Mouse (Mus musculus): ENCODE data around the gene Dnah11. TPM values are rescaled to one million over a fixed set of nuclear protein-coding genes. Genes with fewer than 3 reads are reported as not detected.

Gene Dnah11
- polyA plus RNA-seq, 1 experiment from 2014 or later: 0.03 TPM

- ATAC-seq (ENCODE audit: insufficient number of reproducible peaks, low FRiP score): no peak
- Histone ChIP-seq H3K27ac (ENCODE audit: poor library complexity, severe bottlenecking) (no peak overlapping the region), H3K4me2 (no peak overlapping the region), H3K27me3 (replicated peaks) (no peaks in the 10 kb centered on the region), H3K9ac (no peak overlapping the region), H3K9me3 (replicated peaks) (0 out of 2 replicates have a peak, but pooled peaks cover 6% of the 10 kb centered on the region), H3K4me3 (no peak overlapping the region), H3K4me1 (replicated peaks) (no peaks in the 10 kb centered on the region), H3K36me3 (no peaks in the 10 kb centered on the region)
- 36% methylated on average over 4 of the region's 4 CpGs for WGBS
Measured at GRCm38 (mm10) chr12:118164785-118165184, 34.1 kb downstream of the Dnah11 start.

- H3K4me3 ChIP-seq: no peak overlapping the region
- WGBS: 88% methylated on average over 5 of the region's 5 CpGs
- no peaks in the 10 kb centered on the region for H3K9me3 ChIP-seq (replicated peaks)
- H3K27me3 ChIP-seq (replicated peaks): no peaks in the 10 kb centered on the region
- no peak for ATAC-seq (ENCODE audit: insufficient number of reproducible peaks, low FRiP score)
- H3K4me1 ChIP-seq (replicated peaks): no peaks in the 10 kb centered on the region
- no peak overlapping the region for H3K27ac ChIP-seq (ENCODE audit: poor library complexity, severe bottlenecking)
- H3K4me2 ChIP-seq: no peak overlapping the region
- H3K9ac ChIP-seq: no peak overlapping the region
- no peaks in the 10 kb centered on the region for H3K36me3 ChIP-seq
Measured at GRCm38 (mm10) chr12:118156986-118157385, 41.9 kb downstream of the Dnah11 start.

- Histone ChIP-seq H3K4me3 (no peak overlapping the region), H3K27ac (ENCODE audit: poor library complexity, severe bottlenecking) (no peak overlapping the region), H3K36me3 (no peaks in the 10 kb centered on the region), H3K27me3 (replicated peaks) (no peaks in the 10 kb centered on the region), H3K4me1 (replicated peaks) (no peaks in the 10 kb centered on the region), H3K4me2 (no peak overlapping the region), H3K9ac (no peak overlapping the region), H3K9me3 (replicated peaks) (0 out of 2 replicates have a peak, but pooled peaks cover 3% of the 10 kb centered on the region)
- 78% methylated on average over 2 of the region's 2 CpGs for WGBS
- ATAC-seq (ENCODE audit: insufficient number of reproducible peaks, low FRiP score): no peak
Measured at GRCm38 (mm10) chr12:118147521-118148033, 51.3 kb downstream of the Dnah11 start.

GRCm38 (mm10) chr12:118128116-118128515, 70.7 kb downstream of the Dnah11 start:
- H3K9me3 ChIP-seq (replicated peaks): no peaks in the 10 kb centered on the region
- H3K27ac ChIP-seq (ENCODE audit: poor library complexity, severe bottlenecking): no peak overlapping the region
- no peaks in the 10 kb centered on the region; the same call in 1 of the 2 replicates for H3K27me3 ChIP-seq (replicated peaks)
- no peak overlapping the region for H3K4me3 ChIP-seq
- H3K4me2 ChIP-seq: no peak overlapping the region
- ATAC-seq (ENCODE audit: insufficient number of reproducible peaks, low FRiP score): no peak
- H3K9ac ChIP-seq: no peak overlapping the region
- WGBS: 66% methylated on average over 4 of the region's 4 CpGs
- no peaks in the 10 kb centered on the region for H3K36me3 ChIP-seq
- no peaks in the 10 kb centered on the region for H3K4me1 ChIP-seq (replicated peaks)

DNA sequence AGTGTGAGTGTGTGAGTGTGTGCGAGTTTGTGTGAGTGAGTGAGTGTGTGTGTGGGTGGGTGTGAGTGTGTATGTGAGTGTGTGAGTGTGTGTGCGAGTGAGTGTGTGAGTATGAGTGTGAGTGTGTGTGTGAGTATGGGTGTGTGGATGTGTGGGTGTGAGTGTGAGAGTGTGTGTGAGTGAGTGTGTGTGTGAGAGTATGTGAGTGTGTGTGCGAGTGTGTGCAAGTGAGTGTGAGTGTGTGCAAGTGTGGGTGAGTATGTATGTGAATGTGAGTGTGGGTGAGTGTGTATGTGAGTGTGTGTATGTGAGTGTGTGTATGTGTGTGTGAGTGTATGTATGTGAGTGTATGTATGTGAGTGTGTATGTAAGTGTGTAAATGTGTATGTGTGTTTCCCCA, 79.2 kb downstream of the Dnah11 start:
- H3K9me3 ChIP-seq (replicated peaks): no peaks in the 10 kb centered on the region
- H3K9ac ChIP-seq: no peak overlapping the region
- no peak for ATAC-seq (ENCODE audit: insufficient number of reproducible peaks, low FRiP score)
- H3K36me3 ChIP-seq: no peaks in the 10 kb centered on the region
- 86% methylated on average over 3 of the region's 3 CpGs for WGBS
- no peak overlapping the region for H3K4me3 ChIP-seq
- no peak overlapping the region for H3K4me2 ChIP-seq
- no peaks in the 10 kb centered on the region for H3K27me3 ChIP-seq (replicated peaks)
- H3K4me1 ChIP-seq (replicated peaks): no peaks in the 10 kb centered on the region
- H3K27ac ChIP-seq (ENCODE audit: poor library complexity, severe bottlenecking): no peak overlapping the region

- 51% methylated on average over 8 of the region's 8 CpGs for WGBS
- Histone ChIP-seq H3K9me3 (replicated peaks) (no peaks in the 10 kb centered on the region), H3K4me2 (no peak overlapping the region), H3K36me3 (no peaks in the 10 kb centered on the region), H3K9ac (no peak overlapping the region), H3K27me3 (replicated peaks) (no peaks in the 10 kb centered on the region), H3K4me1 (replicated peaks) (no peaks in the 10 kb centered on the region), H3K27ac (ENCODE audit: poor library complexity, severe bottlenecking) (no peak overlapping the region), H3K4me3 (no peak overlapping the region)
- no peak for ATAC-seq (ENCODE audit: insufficient number of reproducible peaks, low FRiP score)
Measured at GRCm38 (mm10) chr12:118112599-118112998, 86.2 kb downstream of the Dnah11 start.

DNA sequence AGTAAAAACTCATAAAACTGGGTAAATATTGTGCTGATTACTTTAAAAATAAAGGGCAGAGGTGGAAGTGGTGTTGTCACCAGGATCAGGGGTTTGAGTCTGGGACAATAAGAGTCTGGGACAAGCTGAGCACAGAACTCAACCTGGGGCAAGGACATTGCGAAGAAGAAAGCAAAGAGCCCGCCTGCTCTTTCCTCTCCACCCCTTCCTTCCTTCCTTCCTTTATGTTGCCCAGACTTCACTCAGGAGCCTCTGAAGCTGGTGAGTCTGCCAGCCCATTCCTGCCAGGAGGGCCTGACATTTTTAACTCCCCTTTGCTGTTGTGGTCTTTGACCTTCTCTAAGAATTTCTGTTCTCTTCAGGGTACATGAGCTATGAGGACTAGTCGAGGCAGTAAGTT, 86.9 kb downstream of the Dnah11 start:
- H3K9me3 ChIP-seq (replicated peaks): no peaks in the 10 kb centered on the region
- no peaks in the 10 kb centered on the region for H3K27me3 ChIP-seq (replicated peaks)
- H3K27ac ChIP-seq (ENCODE audit: poor library complexity, severe bottlenecking): no peak overlapping the region
- no peak overlapping the region for H3K4me2 ChIP-seq
- no peak overlapping the region for H3K4me3 ChIP-seq
- no peak for ATAC-seq (ENCODE audit: insufficient number of reproducible peaks, low FRiP score)
- H3K9ac ChIP-seq: no peak overlapping the region
- no peaks in the 10 kb centered on the region for H3K4me1 ChIP-seq (replicated peaks)
- H3K36me3 ChIP-seq: no peaks in the 10 kb centered on the region
- 67% methylated on average over 3 of the region's 3 CpGs for WGBS

DNA sequence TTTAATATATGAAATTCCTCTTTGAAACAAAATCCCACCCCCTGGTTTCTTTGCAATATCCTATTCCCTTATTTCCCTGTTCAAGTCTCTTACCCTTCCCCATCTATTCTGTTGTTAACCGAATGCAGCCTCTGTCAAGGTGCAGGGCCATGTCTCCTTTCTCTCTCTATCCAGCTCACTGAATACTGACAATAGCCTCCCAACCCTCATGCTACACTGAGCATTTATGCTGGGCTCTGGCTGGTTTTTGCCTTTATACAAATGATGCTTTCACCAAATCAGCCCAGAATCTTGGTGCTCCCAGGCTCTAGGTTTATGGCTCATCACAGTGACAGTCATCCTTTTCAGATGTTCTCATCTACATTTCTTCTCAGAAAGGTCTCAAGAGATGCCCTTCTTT, 91.1 kb downstream of the Dnah11 start:
- Histone ChIP-seq H3K27ac (ENCODE audit: poor library complexity, severe bottlenecking) (no peak overlapping the region), H3K27me3 (replicated peaks) (no peaks in the 10 kb centered on the region), H3K4me3 (no peak overlapping the region), H3K4me2 (no peak overlapping the region), H3K9ac (no peak overlapping the region), H3K36me3 (no peaks in the 10 kb centered on the region), H3K4me1 (replicated peaks) (no peaks in the 10 kb centered on the region), H3K9me3 (replicated peaks) (no peaks in the 10 kb centered on the region)
- no peak for ATAC-seq (ENCODE audit: insufficient number of reproducible peaks, low FRiP score)
- WGBS: 79% methylated on average over 1 of the region's 1 CpGs

DNA sequence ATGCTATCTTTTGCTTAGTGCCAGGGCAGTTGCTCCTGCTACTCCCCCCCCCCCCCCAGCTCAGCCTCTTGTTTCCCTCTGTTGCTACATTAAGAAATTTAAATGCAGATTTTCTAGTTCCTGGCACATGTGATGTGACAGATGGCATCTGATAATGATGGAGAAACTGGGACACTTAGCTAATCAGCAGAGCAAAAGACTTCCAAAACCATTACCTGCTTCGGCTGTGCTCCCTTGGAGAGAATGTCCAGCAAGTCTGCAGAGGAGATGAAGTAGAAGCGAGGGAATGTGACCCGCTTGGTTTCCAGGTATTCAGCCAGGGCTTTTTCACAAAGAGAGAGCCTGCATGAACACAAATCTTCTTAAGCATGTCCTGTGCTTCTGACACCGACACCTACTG, 94.3 kb downstream of the Dnah11 start:
- no peaks in the 10 kb centered on the region for H3K4me1 ChIP-seq (replicated peaks)
- H3K9ac ChIP-seq: no peak overlapping the region
- 72% methylated on average over 4 of the region's 4 CpGs for WGBS
- H3K36me3 ChIP-seq: no peaks in the 10 kb centered on the region
- H3K27me3 ChIP-seq (replicated peaks): no peaks in the 10 kb centered on the region
- ATAC-seq (ENCODE audit: insufficient number of reproducible peaks, low FRiP score): no peak
- no peak overlapping the region for H3K4me2 ChIP-seq
- no peak overlapping the region for H3K27ac ChIP-seq (ENCODE audit: poor library complexity, severe bottlenecking)
- no peak overlapping the region for H3K4me3 ChIP-seq
- no peaks in the 10 kb centered on the region for H3K9me3 ChIP-seq (replicated peaks)

GRCm38 (mm10) chr12:118099694-118100093, 99.1 kb downstream of the Dnah11 start:
- H3K27ac ChIP-seq (ENCODE audit: poor library complexity, severe bottlenecking): no peak overlapping the region
- H3K36me3 ChIP-seq: no peaks in the 10 kb centered on the region
- ATAC-seq (ENCODE audit: insufficient number of reproducible peaks, low FRiP score): no peak
- H3K4me1 ChIP-seq (replicated peaks): no peaks in the 10 kb centered on the region
- no peak overlapping the region for H3K4me2 ChIP-seq
- no peak overlapping the region for H3K4me3 ChIP-seq
- no peaks in the 10 kb centered on the region for H3K9me3 ChIP-seq (replicated peaks)
- no peak overlapping the region for H3K9ac ChIP-seq
- 64% methylated on average over 5 of the region's 5 CpGs for WGBS
- H3K27me3 ChIP-seq (replicated peaks): no peaks in the 10 kb centered on the region

- Histone ChIP-seq H3K9ac (no peak overlapping the region), H3K4me3 (no peak overlapping the region), H3K27me3 (replicated peaks) (no peaks in the 10 kb centered on the region), H3K27ac (ENCODE audit: poor library complexity, severe bottlenecking) (no peak overlapping the region), H3K9me3 (replicated peaks) (no peaks in the 10 kb centered on the region), H3K36me3 (no peaks in the 10 kb centered on the region), H3K4me1 (replicated peaks) (no peaks in the 10 kb centered on the region), H3K4me2 (no peak overlapping the region)
- 72% methylated on average over 3 of the region's 3 CpGs for WGBS
- no peak for ATAC-seq (ENCODE audit: insufficient number of reproducible peaks, low FRiP score)
Measured at GRCm38 (mm10) chr12:118098257-118098656, 100.6 kb downstream of the Dnah11 start.

DNA sequence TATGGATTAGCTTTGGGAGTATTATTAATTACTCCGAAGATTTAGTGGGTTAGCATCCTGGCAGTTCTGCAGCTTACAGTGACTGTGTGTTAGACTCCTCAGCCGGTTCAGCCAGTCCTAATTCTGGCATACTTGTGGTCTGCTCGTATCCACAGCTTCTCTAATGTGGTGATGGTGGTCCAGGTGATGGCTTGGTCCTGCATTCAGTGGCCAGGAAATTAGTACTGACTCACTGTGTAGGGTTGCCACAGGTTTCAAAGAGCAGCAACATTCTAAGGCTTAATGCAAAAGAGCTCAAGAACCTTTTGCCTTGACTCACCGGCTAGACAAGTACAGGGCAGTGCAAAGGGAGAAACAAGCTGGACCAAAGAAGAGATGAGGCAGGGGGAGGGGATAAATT, 103.9 kb downstream of the Dnah11 start:
- WGBS: 83% methylated on average over 4 of the region's 4 CpGs
- no peaks in the 10 kb centered on the region for H3K36me3 ChIP-seq
- H3K27ac ChIP-seq (ENCODE audit: poor library complexity, severe bottlenecking): no peak overlapping the region
- H3K27me3 ChIP-seq (replicated peaks): no peaks in the 10 kb centered on the region
- H3K4me1 ChIP-seq (replicated peaks): no peaks in the 10 kb centered on the region
- ATAC-seq (ENCODE audit: insufficient number of reproducible peaks, low FRiP score): no peak
- no peak overlapping the region for H3K4me3 ChIP-seq
- no peaks in the 10 kb centered on the region for H3K9me3 ChIP-seq (replicated peaks)
- no peak overlapping the region for H3K9ac ChIP-seq
- H3K4me2 ChIP-seq: no peak overlapping the region

Data from heart, embryonic 12.5 days (tissue).